Mouse (Mus musculus) myocyte (in vitro differentiated cells): Measurements from ENCODE around the gene Astn1.

Experiments used
- MYOG ChIP-seq, 3 experiments: IDR thresholded peaks; one replicate each; pipeline ENCODE4 v1.6.1; 2011; ENCODE audit warnings: control low read depth in 2 of 3, low read depth in 2 of 3, mild to moderate bottlenecking in 2 of 3; ENCODE audit not compliant: insufficient read length in 2 of 3, control insufficient read depth in 1 of 3, insufficient read depth in 1 of 3
- POLR2A ChIP-seq: IDR thresholded peaks from one replicate; pipeline ENCODE4 v1.6.1; 2011; ENCODE audit warnings: low read depth, mild to moderate bottlenecking, control low read depth, moderate library complexity; ENCODE audit not compliant: insufficient read length
- REST ChIP-seq: IDR thresholded peaks from one replicate; pipeline ENCODE4 v1.6.1; 2011; ENCODE audit warnings: mild to moderate bottlenecking, control low read depth, moderate library complexity; ENCODE audit not compliant: insufficient read depth, insufficient read length

DNA sequence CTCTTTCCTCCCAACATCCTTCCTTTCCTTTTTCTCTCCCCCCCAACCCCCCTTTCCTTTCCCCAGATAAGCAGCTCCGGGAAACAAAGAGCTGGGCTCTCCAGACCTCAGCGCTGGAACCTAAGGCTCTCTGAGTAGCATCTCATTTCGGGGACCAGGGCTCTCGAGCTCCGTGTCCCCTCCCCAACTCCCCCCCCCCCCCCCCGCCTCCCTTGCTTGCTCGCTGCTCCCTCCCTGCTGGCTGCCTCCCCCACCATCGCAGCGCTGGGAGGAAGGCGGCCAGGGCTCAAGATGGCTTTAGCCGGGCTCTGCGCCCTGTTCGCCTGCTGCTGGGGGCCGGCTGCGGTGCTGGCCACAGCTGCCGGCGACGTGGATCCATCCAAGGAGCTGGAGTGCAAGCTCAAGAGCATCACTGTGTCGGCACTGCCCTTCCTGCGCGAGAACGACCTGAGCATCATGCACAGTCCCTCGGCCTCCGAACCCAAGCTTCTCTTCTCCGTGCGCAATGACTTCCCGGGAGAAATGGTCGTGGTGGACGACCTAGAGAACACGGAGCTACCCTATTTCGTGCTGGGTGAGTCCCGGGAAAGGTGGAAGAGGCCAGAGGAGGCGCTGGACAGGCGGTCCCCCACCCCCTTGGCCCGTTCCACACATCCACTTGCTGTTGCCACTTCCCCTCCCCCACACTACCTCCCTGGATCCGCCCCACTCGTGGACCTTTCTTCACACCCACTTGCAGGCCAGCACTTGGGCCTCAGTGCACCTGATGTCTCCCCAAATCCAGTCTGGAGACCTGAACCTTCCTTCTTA is 424 bp downstream of the Astn1 start:
- TF ChIP-seq MYOG (IDR thresholded peaks at IDR 0.05; ENCODE audit: control insufficient read depth in 1 of 3, insufficient read depth in 1 of 3, insufficient read length in 2 of 3, low read depth in 2 of 3) (no peak), POLR2A (no peak), REST (no peak)
